Mouse (Mus musculus) CH12.LX (cell line): ENCODE data around the gene Il17rc.

Source experiments
- EP300 ChIP-seq: IDR thresholded peaks from 2 replicates; pipeline ENCODE4 v1.6.1; 2011; ENCODE audit warnings: low read length, improper control_type of control experiment
- GABPA ChIP-seq: IDR thresholded peaks from 2 replicates; pipeline ENCODE4 v1.6.1; 2012; ENCODE audit warnings: low read depth, low read length, improper control_type of control experiment, inconsistent platforms; ENCODE audit not compliant: insufficient replicate concordance

- no peak for TF ChIP-seq EP300
- no peak for TF ChIP-seq GABPA
Observed at GRCm38 (mm10) chr6:113502801-113503200, 31.6 kb downstream of the Il17rc start.
